Mouse (Mus musculus): Measurements from ENCODE around the gene Cul1.
"Not testable (repeated sequence)": the region's sequence is repeated elsewhere in the genome, so short reads cannot be mapped to it uniquely, and the experiment has no call there.

Gene Cul1

DNA sequence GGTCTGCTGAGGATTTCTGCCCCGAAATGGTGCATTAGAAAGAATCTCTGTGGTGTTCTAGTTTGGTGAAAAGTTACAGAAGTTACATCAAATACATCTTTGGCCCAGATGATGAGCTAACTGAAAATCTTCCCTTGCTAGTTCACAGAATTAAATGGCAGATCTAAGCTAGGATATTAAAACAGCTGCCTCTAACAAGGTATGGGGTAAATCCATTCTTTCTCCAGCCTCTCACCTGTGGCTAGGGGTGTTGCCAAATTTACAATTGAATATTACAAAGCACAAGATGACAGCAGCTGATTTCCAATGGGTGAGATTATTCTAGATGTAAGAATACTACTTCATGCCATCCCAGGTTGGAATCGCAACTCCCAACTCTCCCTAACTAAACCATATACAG, at the start of gene Cul1:
TSS of gene Cul1 (plus strand) at position 301 of the 400 bp plus-strand sequence.
- no peak for DNase-seq

- DNase-seq, result no peak
Observed at GRCm38 (mm10) chr6:47404419-47405382, 48.5 kb upstream of the Cul1 start.

DNA sequence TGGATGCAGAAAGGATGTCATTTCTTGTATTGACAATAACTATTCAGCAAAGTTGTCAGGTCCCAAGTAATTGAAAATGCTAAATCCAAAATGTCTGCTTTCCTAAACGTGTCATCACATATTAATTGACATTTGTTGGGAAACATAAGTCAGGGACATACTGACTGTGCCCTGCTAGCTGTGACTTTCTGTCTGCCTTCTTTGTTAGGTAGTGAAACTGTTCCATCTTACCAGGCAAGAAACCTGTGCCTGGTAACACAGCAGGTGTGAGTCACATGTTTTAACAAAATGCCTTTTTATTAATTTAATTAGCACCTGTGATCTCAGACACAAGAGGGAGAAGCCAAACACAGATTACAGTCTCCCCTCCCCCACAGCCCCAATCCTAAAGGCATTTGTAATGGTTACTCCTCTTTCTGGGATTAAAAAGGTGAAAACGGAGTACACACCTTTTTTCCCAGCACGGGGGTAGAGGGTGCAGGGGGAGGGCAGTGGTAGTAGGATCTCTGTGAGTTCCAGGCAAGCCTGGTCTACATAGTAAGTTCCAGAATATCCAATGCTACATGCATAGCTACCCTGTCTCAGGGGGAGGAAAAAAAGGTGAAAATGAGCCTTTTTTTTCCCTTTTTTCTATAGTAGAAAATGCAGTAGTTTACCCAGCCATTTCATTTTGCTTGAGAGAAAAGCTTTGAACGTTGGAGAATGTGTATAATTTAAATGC, 40.2 kb upstream of the Cul1 start:
- no peak for DNase-seq

- DNase-seq, result no peak
Observed at GRCm38 (mm10) chr6:47413656-47414055, 39.5 kb upstream of the Cul1 start.

DNA sequence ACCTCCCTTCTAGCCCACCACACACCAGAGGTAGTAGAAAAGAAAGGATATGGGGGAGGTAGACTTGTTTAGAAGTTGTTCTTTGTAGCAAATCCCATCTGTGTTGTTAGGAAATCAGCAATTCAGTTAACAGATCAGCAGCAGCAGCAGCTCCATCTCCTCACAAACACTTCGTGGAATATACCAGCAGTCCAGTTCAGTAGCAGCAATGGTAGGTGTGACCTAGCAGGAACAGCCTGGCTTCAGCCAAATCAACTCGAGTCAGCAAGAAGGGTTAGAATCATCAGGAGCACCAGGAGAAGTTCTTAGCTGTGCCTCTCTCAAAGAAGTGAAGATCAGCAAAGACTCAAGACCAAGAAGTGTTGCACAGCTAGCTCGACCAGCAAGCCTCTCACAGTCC, 34.5 kb upstream of the Cul1 start:
- DNase-seq, result no peak

GRCm38 (mm10) chr6:47420156-47420555, 33.0 kb upstream of the Cul1 start:
- DNase-seq, result no peak

DNA sequence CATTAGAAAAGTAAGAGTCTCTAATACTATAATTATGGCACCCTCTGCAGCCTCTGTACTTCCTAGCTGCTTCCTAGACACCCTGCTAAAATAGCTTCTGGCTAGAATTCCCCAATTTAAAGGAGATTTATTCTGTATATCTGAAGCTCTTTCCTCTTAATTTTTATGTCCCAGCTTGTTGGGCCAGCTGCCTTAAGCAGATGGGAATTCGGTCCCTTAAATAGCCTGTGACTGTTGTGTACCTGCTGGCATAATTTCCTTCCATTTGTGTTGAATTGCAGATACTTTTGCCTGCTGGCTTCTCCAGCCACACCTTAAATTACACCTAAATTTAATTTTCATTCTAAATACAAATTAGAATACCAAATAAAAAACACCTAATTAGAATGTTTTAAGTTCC, 32.0 kb upstream of the Cul1 start:
- no peak for DNase-seq

- no peak for DNase-seq
Observed at GRCm38 (mm10) chr6:47426136-47426535, 27.1 kb upstream of the Cul1 start.

- not testable (repeated sequence) for DNase-seq
Observed at GRCm38 (mm10) chr6:47426556-47426955, 26.6 kb upstream of the Cul1 start.

GRCm38 (mm10) chr6:47432795-47433194, 20.4 kb upstream of the Cul1 start:
- DNase-seq, result not testable (repeated sequence)

DNA sequence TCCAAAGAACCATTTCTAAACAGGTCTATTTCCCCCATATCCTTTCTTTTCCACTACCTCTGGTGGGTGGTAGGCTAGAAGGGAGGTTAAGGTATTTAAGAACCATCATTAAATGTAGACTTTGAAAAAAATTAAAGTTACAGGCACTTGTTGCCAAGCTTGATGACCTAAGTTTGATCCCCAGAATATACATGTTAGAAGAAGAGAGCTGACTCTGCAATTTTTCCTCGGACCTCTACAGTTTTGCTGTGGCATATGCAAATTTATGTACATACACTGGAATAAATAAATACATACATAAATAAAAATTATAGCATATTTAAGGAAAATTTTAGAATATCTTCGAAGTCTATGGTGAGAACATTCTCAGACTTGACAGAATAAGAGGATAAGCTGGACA, 13.1 kb upstream of the Cul1 start:
- DNase-seq, result no peak

DNA sequence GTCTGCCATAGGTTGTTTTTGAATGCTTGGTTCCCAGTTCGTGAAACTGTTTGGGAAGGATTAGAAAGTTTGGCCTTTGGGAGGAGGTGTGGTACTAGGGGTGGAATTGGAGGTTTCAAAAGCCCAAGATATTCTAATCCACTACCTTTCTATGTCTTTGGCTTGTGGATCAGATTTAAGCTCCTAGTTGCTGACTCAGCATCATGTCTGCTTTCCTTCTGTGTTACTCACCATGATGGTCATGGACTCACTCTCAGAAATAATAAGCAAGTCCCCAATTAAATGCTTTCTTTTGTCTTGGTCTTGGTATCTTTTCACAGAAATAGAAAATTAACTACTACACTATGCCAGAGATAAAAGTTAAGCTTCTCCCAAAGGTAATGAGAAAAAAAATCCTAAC, 5.5 kb upstream of the Cul1 start:
- DNase-seq, result no peak

GRCm38 (mm10) chr6:47453522-47454130, 428 bp downstream of the Cul1 start:
- DNase-seq, result no peak

- peak; percentile 90 to 91 for DNase-seq
Observed at GRCm38 (mm10) chr6:47454131-47454574, 955 bp downstream of the Cul1 start.

GRCm38 (mm10) chr6:47454575-47455571, 1.7 kb downstream of the Cul1 start:
- DNase-seq, result peak; percentile 54 to 81

DNA sequence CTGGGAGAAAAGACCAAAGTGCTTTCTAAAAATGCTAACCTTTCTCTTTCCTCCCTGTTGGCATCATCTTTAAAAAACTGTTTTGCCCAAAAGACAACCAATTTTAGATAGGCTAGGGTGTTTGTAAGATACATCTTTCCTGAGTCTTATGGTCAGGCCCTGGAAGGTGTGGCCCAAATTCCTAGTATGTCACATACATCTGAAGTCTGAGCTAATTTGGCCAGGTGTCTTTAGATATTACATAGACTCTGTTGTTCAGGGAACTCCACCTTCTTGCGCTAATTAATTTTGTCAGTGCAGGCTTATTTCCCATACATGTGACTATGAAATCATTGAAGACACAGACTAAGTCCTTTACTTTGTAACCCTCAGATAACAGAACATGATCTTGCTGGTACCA, 2.6 kb downstream of the Cul1 start:
- no peak for DNase-seq

- DNase-seq, result no peak
Observed at GRCm38 (mm10) chr6:47456853-47457252, 3.7 kb downstream of the Cul1 start.

DNA sequence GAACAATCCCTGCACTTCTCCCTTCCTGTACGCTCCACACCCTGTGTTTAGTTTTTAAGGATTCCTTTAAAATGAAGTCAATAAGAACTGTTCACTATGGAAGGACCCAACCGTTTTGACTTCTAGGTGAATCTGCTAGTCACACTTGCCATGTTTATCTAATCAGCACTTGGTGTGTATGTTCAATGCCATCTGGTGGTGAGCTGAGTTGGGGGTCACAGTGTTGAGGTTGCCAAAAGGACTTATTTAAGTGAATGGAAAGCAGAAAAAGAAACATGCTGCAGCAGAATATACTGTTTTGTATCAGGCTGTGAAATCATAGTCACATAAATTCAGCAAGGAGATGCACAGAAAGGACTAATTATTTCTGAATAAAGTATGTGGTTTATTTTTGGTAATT, 12.2 kb downstream of the Cul1 start:
- no peak for DNase-seq

DNA sequence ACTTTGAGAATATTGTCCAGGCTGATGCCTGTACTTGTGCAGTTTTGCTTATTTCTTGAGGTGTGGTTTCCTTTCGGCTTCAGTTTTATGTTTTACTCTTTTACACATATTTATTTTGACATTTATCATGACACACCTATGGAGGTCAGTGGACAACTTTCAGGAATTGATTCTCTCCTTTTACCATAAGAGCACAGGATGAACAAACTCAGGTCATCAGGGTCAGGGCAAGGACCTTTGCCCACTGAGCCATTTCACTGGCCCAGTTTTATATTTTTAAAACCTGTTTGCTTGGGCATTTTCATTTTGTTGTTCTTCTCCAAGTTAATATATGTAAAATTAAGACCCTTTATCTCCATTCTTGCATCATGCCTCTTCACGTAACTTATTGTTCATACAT, 13.3 kb downstream of the Cul1 start:
- DNase-seq, result no peak

DNA sequence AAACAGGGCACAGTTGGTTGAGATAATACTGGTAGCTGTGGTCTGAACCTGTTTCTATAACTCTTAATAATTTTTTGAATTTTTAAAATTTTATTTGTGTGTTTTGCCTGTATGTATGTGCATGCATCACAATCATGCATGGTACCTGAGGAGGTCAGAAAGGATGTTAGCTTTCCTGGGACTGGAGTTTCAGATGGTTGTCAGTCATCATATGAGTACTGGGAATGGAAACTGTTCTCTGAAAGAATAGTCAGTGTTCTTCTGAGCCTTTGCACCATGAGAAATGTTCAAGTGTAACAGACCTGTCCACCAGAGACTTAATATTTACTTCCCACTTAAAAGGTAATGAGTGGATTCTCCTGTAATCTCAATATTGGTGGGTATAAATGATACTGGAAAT, 13.9 kb downstream of the Cul1 start:
- no peak for DNase-seq

- no peak for DNase-seq
Observed at GRCm38 (mm10) chr6:47469760-47470159, 16.6 kb downstream of the Cul1 start.

DNA sequence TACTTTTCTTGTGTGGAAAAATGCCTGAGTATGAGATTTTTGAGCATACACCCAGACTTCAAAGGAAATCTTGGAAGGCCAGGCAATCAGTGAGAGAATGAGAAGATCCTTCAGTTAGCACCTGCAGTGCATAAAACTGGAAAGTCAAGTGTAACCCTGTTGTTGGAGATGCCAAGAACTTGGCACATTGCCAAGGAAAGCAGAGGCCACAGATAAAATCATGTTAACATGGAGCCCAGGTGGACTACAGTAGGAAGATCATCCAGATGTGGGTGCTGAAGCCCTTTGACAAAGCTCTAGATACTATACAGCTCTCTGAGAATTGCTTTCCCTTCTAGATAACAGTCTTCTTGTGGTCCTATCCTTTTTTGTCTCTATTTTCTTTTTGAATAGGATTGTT, 19.2 kb downstream of the Cul1 start:
- peak; percentile 16 to 17 for DNase-seq

Data from cerebellum, adult 18-20 months (tissue).